Mouse (Mus musculus) neural tube, embryonic 15.5 days (tissue): ENCODE data around the gene Kif3c. TPM values are rescaled to one million over a fixed set of nuclear protein-coding genes. Genes with fewer than 3 reads are reported as not detected.

ENCODE experiments used
- ATAC-seq: fragments of 200-750 bp; cut with Nextera tagmentation; 2 replicates; pipeline ENCODE4 v1.8.0; 2017; ENCODE audit warnings: mild to moderate bottlenecking, moderate TSS enrichment, moderate library complexity; ENCODE audit not compliant: low FRiP score
- H3K27ac ChIP-seq: fragments of 300-500 bp; sonication (generic); replicated peaks from 2 replicates; pipeline ENCODE4 v1.5.1; 2015; ENCODE audit warnings: mild to moderate bottlenecking, inconsistent platforms
- H3K27me3 ChIP-seq: fragments of 300-500 bp; sonication (generic); replicated peaks from 2 replicates; pipeline ENCODE4 v1.6.1; 2015; ENCODE audit warnings: inconsistent platforms
- H3K36me3 ChIP-seq: fragments of 300-500 bp; sonication (generic); 2 replicates; pipeline ENCODE4 v1.6.1; 2015; ENCODE audit warnings: inconsistent platforms
- H3K4me1 ChIP-seq: fragments of 300-500 bp; sonication (generic); 2 replicates; pipeline ENCODE4 v1.6.1; 2015; ENCODE audit warnings: inconsistent platforms
- H3K4me2 ChIP-seq: fragments of 300-500 bp; sonication (generic); 2 replicates; pipeline ENCODE4 v1.6.1; 2015; ENCODE audit warnings: inconsistent platforms, mild to moderate bottlenecking, moderate library complexity
- H3K4me3 ChIP-seq: fragments of 300-500 bp; sonication (generic); replicated peaks from 2 replicates; pipeline ENCODE4 v1.5.1; 2015; ENCODE audit warnings: mild to moderate bottlenecking, inconsistent platforms
- H3K9ac ChIP-seq: fragments of 300-500 bp; sonication (generic); replicated peaks from 2 replicates; pipeline ENCODE4 v1.6.1; 2015; ENCODE audit warnings: mild to moderate bottlenecking, inconsistent platforms
- H3K9me3 ChIP-seq: fragments of 300-500 bp; sonication (generic); replicated peaks from 2 replicates; pipeline ENCODE4 v1.6.1; 2016; ENCODE audit warnings: inconsistent platforms
- WGBS: fragments of 180-500 bp; shearing (Covaris S2); methylation state at CpG from one replicate; pipeline ENCODE4 v1.1.7; 2015; ENCODE audit warnings: mixed read lengths; 5-methylcytosine and 5-hydroxymethylcytosine counted together
- polyA plus RNA-seq: library from polyadenylated mRNA; unstranded; fragments of >200 nt; fragmentation: Nextera tagmentation; extraction: Ambion mirVana; gene quantifications from 2 replicates; pipeline ENCODE4 v1.2.1, GENCODE M21; 2015

Kif3c gene
- polyA plus RNA-seq, 1 experiment from 2014 or later, result 74.1 TPM

GRCm38 (mm10) chr12:3350136-3350535 lies 14.8 kb upstream of the Kif3c start:
- Histone ChIP-seq H3K27ac (no peak overlapping the region), H3K27me3 (no peaks in the 10 kb centered on the region), H3K4me3 (no peak overlapping the region), H3K9ac (no peak overlapping the region), H3K9me3 (no peaks in the 10 kb centered on the region), H3K4me1 (no peaks in the 10 kb centered on the region), H3K4me2 (no peak overlapping the region), H3K36me3 (no peaks in the 10 kb centered on the region)
- 67% methylated on average over 5 of the region's 5 CpGs for WGBS
- ATAC-seq, result no peak

- H3K4me2 ChIP-seq, result no peak overlapping the region
- H3K4me3 ChIP-seq, result no peak overlapping the region
- no peak for ATAC-seq
- H3K27me3 ChIP-seq, result no peaks in the 10 kb centered on the region
- no peak overlapping the region for H3K9ac ChIP-seq
- WGBS, result 81% methylated on average over 6 of the region's 6 CpGs
- H3K27ac ChIP-seq, result no peak overlapping the region
- H3K4me1 ChIP-seq, result no peaks in the 10 kb centered on the region
- H3K9me3 ChIP-seq, result no peaks in the 10 kb centered on the region
- H3K36me3 ChIP-seq, result no peaks in the 10 kb centered on the region
Measured at GRCm38 (mm10) chr12:3352216-3352615, 12.7 kb upstream of the Kif3c start.

GRCm38 (mm10) chr12:3355068-3355467 lies 9.9 kb upstream of the Kif3c start:
- no peaks in the 10 kb centered on the region for H3K36me3 ChIP-seq
- H3K4me3 ChIP-seq, result no peak overlapping the region
- H3K4me1 ChIP-seq, result no peaks in the 10 kb centered on the region
- no peak for ATAC-seq
- 84% methylated on average over 8 of the region's 8 CpGs for WGBS
- no peak overlapping the region for H3K9ac ChIP-seq
- H3K4me2 ChIP-seq, result no peak overlapping the region
- no peak overlapping the region for H3K27ac ChIP-seq
- no peaks in the 10 kb centered on the region for H3K27me3 ChIP-seq
- H3K9me3 ChIP-seq, result no peaks in the 10 kb centered on the region

- H3K9me3 ChIP-seq, result no peaks in the 10 kb centered on the region
- H3K27me3 ChIP-seq, result no peaks in the 10 kb centered on the region
- no peak overlapping the region for H3K27ac ChIP-seq
- ATAC-seq, result no peak
- no peaks in the 10 kb centered on the region for H3K36me3 ChIP-seq
- H3K4me1 ChIP-seq, result no peaks in the 10 kb centered on the region
- no peak overlapping the region for H3K9ac ChIP-seq
- peak overlapping the region; percentile 9; the same call in 1 of the 2 replicates for H3K4me3 ChIP-seq
- 69% methylated on average over 16 of the region's 16 CpGs for WGBS
- H3K4me2 ChIP-seq, result peak overlapping the region; percentile 38
Measured at GRCm38 (mm10) chr12:3356824-3357223, 8.1 kb upstream of the Kif3c start.

GRCm38 (mm10) chr12:3359302-3359701 lies 5.6 kb upstream of the Kif3c start:
- H3K4me1 ChIP-seq, result peaks cover 3% of the 10 kb centered on the region
- H3K27me3 ChIP-seq, result no peaks in the 10 kb centered on the region
- no peaks in the 10 kb centered on the region for H3K9me3 ChIP-seq
- ATAC-seq, result no peak
- H3K36me3 ChIP-seq, result no peaks in the 10 kb centered on the region
- H3K4me2 ChIP-seq, result no peak overlapping the region
- H3K4me3 ChIP-seq, result no peak overlapping the region
- no peak overlapping the region for H3K9ac ChIP-seq
- WGBS, result 35% methylated on average over 3 of the region's 3 CpGs
- no peak overlapping the region for H3K27ac ChIP-seq

- no peaks in the 10 kb centered on the region for H3K36me3 ChIP-seq
- H3K4me1 ChIP-seq, result peaks cover 6% of the 10 kb centered on the region
- no peak overlapping the region for H3K9ac ChIP-seq
- no peak overlapping the region for H3K27ac ChIP-seq
- H3K4me2 ChIP-seq, result no peak overlapping the region
- WGBS, result 92% methylated on average over 2 of the region's 2 CpGs
- H3K4me3 ChIP-seq, result no peak overlapping the region
- no peaks in the 10 kb centered on the region for H3K27me3 ChIP-seq
- no peak for ATAC-seq
- H3K9me3 ChIP-seq, result no peaks in the 10 kb centered on the region
Measured at GRCm38 (mm10) chr12:3360043-3360442, 4.9 kb upstream of the Kif3c start.

- Histone ChIP-seq H3K9ac (no peak overlapping the region), H3K4me2 (peak overlapping the region; percentile 84), H3K27me3 (no peaks in the 10 kb centered on the region), H3K4me1 (peaks cover 39% of the 10 kb centered on the region), H3K9me3 (no peaks in the 10 kb centered on the region), H3K4me3 (peak overlapping the region; percentile 78; the same call in 1 of the 2 replicates), H3K36me3 (peaks cover 15% of the 10 kb centered on the region), H3K27ac (peak overlapping the region; percentile 97)
- peak; percentile 7 for ATAC-seq
- 57% methylated on average over 5 of the region's 5 CpGs for WGBS
Measured at GRCm38 (mm10) chr12:3364076-3364475, 856 bp upstream of the Kif3c start.

GRCm38 (mm10) chr12:3365449-3366189 lies 687 bp downstream of the Kif3c start:
- ATAC-seq, result peak; percentile 56
- 3% methylated on average over 31 of the region's 31 CpGs for WGBS
- H3K4me3 ChIP-seq, result peak overlapping the region; percentile 78
- H3K36me3 ChIP-seq, result peaks cover 15% of the 10 kb centered on the region
- no peaks in the 10 kb centered on the region for H3K9me3 ChIP-seq
- H3K9ac ChIP-seq, result peak overlapping the region; percentile 82
- peak overlapping the region; percentile 84 for H3K4me2 ChIP-seq
- H3K27ac ChIP-seq, result peak overlapping the region; percentile 97
- peaks cover 54% of the 10 kb centered on the region for H3K4me1 ChIP-seq
- no peaks in the 10 kb centered on the region for H3K27me3 ChIP-seq

- Histone ChIP-seq H3K4me1 (peaks cover 62% of the 10 kb centered on the region), H3K9ac (peak overlapping the region; percentile 82), H3K9me3 (no peaks in the 10 kb centered on the region), H3K4me2 (peak overlapping the region; percentile 84), H3K27me3 (no peaks in the 10 kb centered on the region), H3K36me3 (peaks cover 15% of the 10 kb centered on the region), H3K27ac (peak overlapping the region; percentile 97), H3K4me3 (peak overlapping the region; percentile 78)
- peak; percentile 10 for ATAC-seq
- 62% methylated on average over 22 of the region's 22 CpGs for WGBS
Measured at GRCm38 (mm10) chr12:3366190-3366956, 1.4 kb downstream of the Kif3c start.

- Histone ChIP-seq H3K4me3 (peak overlapping the region; percentile 78), H3K9me3 (no peaks in the 10 kb centered on the region), H3K4me2 (peak overlapping the region; percentile 84), H3K27me3 (no peaks in the 10 kb centered on the region), H3K9ac (no peak overlapping the region), H3K4me1 (peaks cover 67% of the 10 kb centered on the region), H3K36me3 (peaks cover 15% of the 10 kb centered on the region), H3K27ac (0 out of 2 replicates have a peak overlapping the region, but pooled peaks have one; percentile 97)
- WGBS, result 95% methylated on average over 14 of the region's 14 CpGs
- no peak for ATAC-seq
Measured at GRCm38 (mm10) chr12:3366957-3367260, 2.0 kb downstream of the Kif3c start.

GRCm38 (mm10) chr12:3368771-3369170 lies 3.8 kb downstream of the Kif3c start:
- peak overlapping the region; percentile 42 for H3K9ac ChIP-seq
- ATAC-seq, result no peak
- H3K9me3 ChIP-seq, result no peaks in the 10 kb centered on the region
- H3K27ac ChIP-seq, result peak overlapping the region; percentile 39; the same call in 1 of the 2 replicates
- 38% methylated on average over 3 of the region's 3 CpGs for WGBS
- H3K4me3 ChIP-seq, result peak overlapping the region; percentile 37
- peaks cover 86% of the 10 kb centered on the region for H3K4me1 ChIP-seq
- peaks cover 22% of the 10 kb centered on the region for H3K36me3 ChIP-seq
- H3K4me2 ChIP-seq, result peak overlapping the region; percentile 84
- H3K27me3 ChIP-seq, result no peaks in the 10 kb centered on the region
